Mouse (Mus musculus): ENCODE data around the gene Hs6st2. TPM values are rescaled to one million over a fixed set of nuclear protein-coding genes. Genes with fewer than 3 reads are reported as not detected.
A peak's percentile ranks its signal among the peaks of the same experiment; 100 is the strongest.

Hs6st2 gene
- polyA plus RNA-seq (2012; rRNA removed) (0.26 and 0.39 TPM in 2 replicates), polyA plus RNA-seq (2014; fragmentation: Nextera tagmentation; extraction: Ambion mirVana) (0.86 and 0.92 TPM in 2 replicates)

- H3K36me3 ChIP-seq (replicated peaks; ENCODE audit: control insufficient read depth, insufficient read depth, low read depth): no peaks in the 10 kb centered on the region
- no peak within 1 kb of the TSS for H3K9ac ChIP-seq (replicated peaks)
- H3K9me3 ChIP-seq (ENCODE audit: control insufficient read depth, low read length): no peaks in the 10 kb centered on the region
- peak within 1 kb of the TSS; percentile 41 for H3K4me2 ChIP-seq (ENCODE audit: low read depth)
- DNase-seq (ENCODE audit: low read depth in 3 of 3, low spot score in 3 of 3) (no peak), ATAC-seq (ENCODE audit: insufficient read depth) (no peak)
- TF ChIP-seq CTCF (IDR thresholded peaks at IDR 0.05; ENCODE audit: low read depth) (no peak), EP300 (IDR thresholded peaks at IDR 0.05; ENCODE audit: low read depth) (no peak)
- peaks cover 0 to 10% of the 10 kb centered on the region in 2 experiments; a peak in 2 of 4 replicates for H3K4me1 ChIP-seq (replicated peaks; ENCODE audit: control insufficient read depth in 2 of 2, insufficient read depth in 2 of 2, low read length in 1 of 2)
- H3K27me3 ChIP-seq (ENCODE audit: control insufficient read depth, insufficient read depth, low read length): peaks cover 34% of the 10 kb centered on the region
- H3K27ac ChIP-seq: no peak within 1 kb of the TSS
- WGBS (ENCODE audit: insufficient replicate concordance): 17% methylated on average over 5 of the region's 5 CpGs
- peak within 1 kb of the TSS in 1 of 2 experiments; percentile 27; a peak in 2 of 4 replicates for H3K4me3 ChIP-seq (ENCODE audit: insufficient read depth in 1 of 2, low read depth in 2 of 2, low read length in 2 of 2)
Measured at GRCm38 (mm10) chrX:51681756-51682155, at the start of gene Hs6st2. Gene Hs6st2 (minus strand): TSS chrX:51681856.

- DNase-seq (ENCODE audit: low read depth in 3 of 3, low spot score in 3 of 3) (no peak), ATAC-seq (ENCODE audit: insufficient read depth) (no peak)
- Histone ChIP-seq H3K9ac (replicated peaks) (no peak overlapping the region), H3K36me3 (replicated peaks; ENCODE audit: control insufficient read depth, insufficient read depth, low read depth) (no peaks in the 10 kb centered on the region), H3K9me3 (ENCODE audit: control insufficient read depth, low read length) (no peaks in the 10 kb centered on the region), H3K27me3 (ENCODE audit: control insufficient read depth, insufficient read depth, low read length) (no peaks in the 10 kb centered on the region), H3K4me2 (ENCODE audit: low read depth) (no peak overlapping the region), H3K27ac (no peak overlapping the region), H3K4me1 (replicated peaks; ENCODE audit: control insufficient read depth in 2 of 2, insufficient read depth in 2 of 2, low read length in 1 of 2) (no peaks in the 10 kb centered on the region; a peak in 1 of 4 replicates), H3K4me3 (ENCODE audit: insufficient read depth in 1 of 2, low read depth in 2 of 2, low read length in 2 of 2) (no peak overlapping the region)
- TF ChIP-seq CTCF (IDR thresholded peaks at IDR 0.05; ENCODE audit: low read depth): no peak
- TF ChIP-seq EP300 (IDR thresholded peaks at IDR 0.05; ENCODE audit: low read depth): no peak
- WGBS (ENCODE audit: insufficient replicate concordance): 25% methylated on average over 8 of the region's 8 CpGs
Measured at GRCm38 (mm10) chrX:51714086-51714745, 32.6 kb upstream of the Hs6st2 start.

DNA sequence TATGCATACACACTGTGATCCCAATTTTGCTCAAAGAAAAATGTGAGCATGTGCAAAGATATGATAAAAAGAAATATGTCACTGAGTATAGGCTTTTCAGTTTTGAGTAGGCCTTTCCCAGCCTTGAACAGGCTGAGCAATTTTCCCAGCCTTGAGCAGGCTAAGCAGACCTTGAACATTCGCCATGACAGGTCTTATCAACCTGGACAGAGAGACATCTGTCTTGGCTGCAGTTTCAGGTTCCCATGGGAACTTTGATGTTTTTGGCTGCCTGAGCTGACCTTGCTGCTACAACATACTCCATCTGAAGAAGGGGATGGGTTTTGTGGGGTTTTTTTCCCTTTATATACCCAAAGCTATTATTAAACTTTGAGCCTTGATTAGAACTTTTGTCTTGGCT lies 31.3 kb upstream of the Hs6st2 start:
- 27% methylated on average over 1 of the region's 1 CpGs for WGBS (ENCODE audit: insufficient replicate concordance)
- Histone ChIP-seq H3K27me3 (ENCODE audit: control insufficient read depth, insufficient read depth, low read length) (no peaks in the 10 kb centered on the region), H3K4me2 (ENCODE audit: low read depth) (no peak overlapping the region), H3K9ac (replicated peaks) (no peak overlapping the region), H3K9me3 (ENCODE audit: control insufficient read depth, low read length) (no peaks in the 10 kb centered on the region), H3K36me3 (replicated peaks; ENCODE audit: control insufficient read depth, insufficient read depth, low read depth) (no peaks in the 10 kb centered on the region), H3K27ac (no peak overlapping the region), H3K4me3 (ENCODE audit: insufficient read depth in 1 of 2, low read depth in 2 of 2, low read length in 2 of 2) (no peak overlapping the region), H3K4me1 (replicated peaks; ENCODE audit: control insufficient read depth in 2 of 2, insufficient read depth in 2 of 2, low read length in 1 of 2) (no peaks in the 10 kb centered on the region; a peak in 1 of 4 replicates)
- TF ChIP-seq CTCF (IDR thresholded peaks at IDR 0.05; ENCODE audit: low read depth) (no peak), EP300 (IDR thresholded peaks at IDR 0.05; ENCODE audit: low read depth) (no peak)
- no peak for ATAC-seq (ENCODE audit: insufficient read depth)
- no peak for DNase-seq (ENCODE audit: low read depth in 3 of 3, low spot score in 3 of 3)

DNA sequence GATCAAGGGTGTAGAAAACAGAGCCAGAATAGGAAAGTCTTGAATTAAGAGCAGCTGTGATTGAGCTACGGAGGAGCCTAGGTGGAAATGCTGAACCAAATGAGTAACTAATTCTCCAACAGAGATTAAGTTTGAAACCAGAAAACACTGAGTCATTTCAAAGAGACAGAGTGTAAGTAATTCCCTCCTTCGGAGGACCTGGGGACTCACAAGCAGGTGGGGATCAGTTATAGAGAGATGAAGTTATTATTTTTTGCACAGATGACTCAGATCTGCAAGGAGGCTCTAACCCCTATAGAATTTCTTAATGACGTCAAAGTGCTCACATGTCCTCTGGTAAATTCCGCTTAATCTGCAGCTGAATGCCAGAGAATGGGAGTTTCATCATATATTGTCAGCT lies 21.2 kb upstream of the Hs6st2 start:
- H3K9me3 ChIP-seq (ENCODE audit: control insufficient read depth, low read length): no peaks in the 10 kb centered on the region
- 62% methylated on average over 4 of the region's 4 CpGs for WGBS (ENCODE audit: insufficient replicate concordance)
- no peak overlapping the region for H3K9ac ChIP-seq (replicated peaks)
- no peaks in the 10 kb centered on the region for H3K27me3 ChIP-seq (ENCODE audit: control insufficient read depth, insufficient read depth, low read length)
- TF ChIP-seq EP300 (IDR thresholded peaks at IDR 0.05; ENCODE audit: low read depth): no peak
- TF ChIP-seq CTCF (IDR thresholded peaks at IDR 0.05; ENCODE audit: low read depth): no peak
- H3K36me3 ChIP-seq (replicated peaks; ENCODE audit: control insufficient read depth, insufficient read depth, low read depth): no peaks in the 10 kb centered on the region
- H3K4me1 ChIP-seq (replicated peaks; ENCODE audit: control insufficient read depth in 2 of 2, insufficient read depth in 2 of 2, low read length in 1 of 2): no peaks in the 10 kb centered on the region
- H3K4me3 ChIP-seq (ENCODE audit: insufficient read depth in 1 of 2, low read depth in 2 of 2, low read length in 2 of 2): no peak overlapping the region
- H3K27ac ChIP-seq: no peak overlapping the region
- ATAC-seq (ENCODE audit: insufficient read depth) (no peak), DNase-seq (ENCODE audit: low read depth in 3 of 3, low spot score in 3 of 3) (no peak)
- no peak overlapping the region for H3K4me2 ChIP-seq (ENCODE audit: low read depth)

GRCm38 (mm10) chrX:51699079-51699478 lies 17.4 kb upstream of the Hs6st2 start:
- ATAC-seq (ENCODE audit: insufficient read depth) (no peak), DNase-seq (ENCODE audit: low read depth in 3 of 3, low spot score in 3 of 3) (no peak)
- no peaks in the 10 kb centered on the region for H3K27me3 ChIP-seq (ENCODE audit: control insufficient read depth, insufficient read depth, low read length)
- TF ChIP-seq CTCF (IDR thresholded peaks at IDR 0.05; ENCODE audit: low read depth) (no peak), EP300 (IDR thresholded peaks at IDR 0.05; ENCODE audit: low read depth) (no peak)
- no peak overlapping the region for H3K27ac ChIP-seq
- no peak overlapping the region for H3K4me2 ChIP-seq (ENCODE audit: low read depth)
- no peaks in the 10 kb centered on the region for H3K9me3 ChIP-seq (ENCODE audit: control insufficient read depth, low read length)
- WGBS (ENCODE audit: insufficient replicate concordance): 57% methylated on average over 4 of the region's 4 CpGs
- no peak overlapping the region for H3K9ac ChIP-seq (replicated peaks)
- H3K4me1 ChIP-seq (replicated peaks; ENCODE audit: control insufficient read depth in 2 of 2, insufficient read depth in 2 of 2, low read length in 1 of 2): no peaks in the 10 kb centered on the region
- no peak overlapping the region for H3K4me3 ChIP-seq (ENCODE audit: insufficient read depth in 1 of 2, low read depth in 2 of 2, low read length in 2 of 2)
- no peaks in the 10 kb centered on the region for H3K36me3 ChIP-seq (replicated peaks; ENCODE audit: control insufficient read depth, insufficient read depth, low read depth)
